Mouse (Mus musculus): ENCODE results near the gene Agpat2. TPM values are rescaled to one million over a fixed set of nuclear protein-coding genes. Genes with fewer than 3 reads are reported as not detected.

The Agpat2 gene
- polyA plus RNA-seq, 1 experiment, result 19.7 TPM

- Histone ChIP-seq H3K9me3 (replicated peaks; ENCODE audit: control insufficient read depth, insufficient read depth, low read length, poor library complexity, severe bottlenecking) (no peaks in the 10 kb centered on the region), H3K36me3 (ENCODE audit: control insufficient read depth, insufficient read depth, low read length, poor library complexity, severe bottlenecking) (no peaks in the 10 kb centered on the region), H3K27me3 (ENCODE audit: control insufficient read depth, insufficient read depth, low read length, poor library complexity, severe bottlenecking) (no peaks in the 10 kb centered on the region), H3K4me1 (ENCODE audit: control insufficient read depth, insufficient read depth, low read length) (peaks cover under 1% of the 10 kb centered on the region), H3K4me3 (ENCODE audit: low read depth, low read length) (no peak overlapping the region), H3K27ac (ENCODE audit: insufficient read depth, low read length) (no peak overlapping the region), H3K9ac (ENCODE audit: low read depth, poor library complexity, severe bottlenecking) (no peak overlapping the region)
- no peak for TF ChIP-seq EP300 (IDR thresholded peaks at IDR 0.05; ENCODE audit: insufficient read depth, low read depth, low read length)
- peak; percentile 39 for TF ChIP-seq CTCF (IDR thresholded peaks at IDR 0.05; ENCODE audit: low read depth, low read length)
Measured at GRCm38 (mm10) chr2:26561351-26562016, 42.7 kb downstream of the Agpat2 start.

DNA sequence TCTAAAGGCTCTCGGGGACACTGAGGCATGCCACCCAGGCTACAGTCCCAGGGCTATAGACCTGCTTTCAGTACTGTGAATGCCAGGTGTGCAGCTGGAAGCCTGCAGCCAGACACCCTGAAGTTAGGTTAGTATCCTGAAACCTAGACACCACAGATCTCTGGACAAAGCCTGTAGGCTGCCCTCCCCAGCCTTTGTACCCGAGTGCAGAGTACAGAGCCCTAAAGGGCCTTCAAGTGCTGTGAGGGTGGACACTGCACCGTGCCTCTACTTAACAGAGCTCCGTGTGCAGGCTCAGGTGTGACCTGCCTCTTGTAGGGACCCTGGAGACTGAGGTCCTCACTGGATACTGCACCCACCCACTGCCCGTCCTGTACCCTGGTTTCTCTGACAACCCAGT is 43.7 kb downstream of the Agpat2 start:
- TF ChIP-seq CTCF (IDR thresholded peaks at IDR 0.05; ENCODE audit: low read depth, low read length) (no peak), POLR2A (IDR thresholded peaks at IDR 0.05; ENCODE audit: insufficient read depth, low read length) (no peak), EP300 (IDR thresholded peaks at IDR 0.05; ENCODE audit: insufficient read depth, low read depth, low read length) (no peak)
- Histone ChIP-seq H3K27ac (ENCODE audit: insufficient read depth, low read length) (no peak overlapping the region), H3K9ac (ENCODE audit: low read depth, poor library complexity, severe bottlenecking) (no peak overlapping the region), H3K4me1 (ENCODE audit: control insufficient read depth, insufficient read depth, low read length) (peaks cover 3% of the 10 kb centered on the region), H3K27me3 (ENCODE audit: control insufficient read depth, insufficient read depth, low read length, poor library complexity, severe bottlenecking) (no peaks in the 10 kb centered on the region), H3K36me3 (ENCODE audit: control insufficient read depth, insufficient read depth, low read length, poor library complexity, severe bottlenecking) (no peaks in the 10 kb centered on the region), H3K9me3 (replicated peaks; ENCODE audit: control insufficient read depth, insufficient read depth, low read length, poor library complexity, severe bottlenecking) (no peaks in the 10 kb centered on the region), H3K4me3 (ENCODE audit: low read depth, low read length) (no peak overlapping the region)

- H3K27ac ChIP-seq (ENCODE audit: insufficient read depth, low read length), result peak overlapping the region; percentile 4
- no peak overlapping the region for H3K4me3 ChIP-seq (ENCODE audit: low read depth, low read length)
- H3K4me1 ChIP-seq (ENCODE audit: control insufficient read depth, insufficient read depth, low read length), result peaks cover 3% of the 10 kb centered on the region
- H3K9ac ChIP-seq (ENCODE audit: low read depth, poor library complexity, severe bottlenecking), result no peak overlapping the region
- no peaks in the 10 kb centered on the region for H3K9me3 ChIP-seq (replicated peaks; ENCODE audit: control insufficient read depth, insufficient read depth, low read length, poor library complexity, severe bottlenecking)
- H3K36me3 ChIP-seq (ENCODE audit: control insufficient read depth, insufficient read depth, low read length, poor library complexity, severe bottlenecking), result no peaks in the 10 kb centered on the region
- H3K27me3 ChIP-seq (ENCODE audit: control insufficient read depth, insufficient read depth, low read length, poor library complexity, severe bottlenecking), result no peaks in the 10 kb centered on the region
- no peak for TF ChIP-seq EP300 (IDR thresholded peaks at IDR 0.05; ENCODE audit: insufficient read depth, low read depth, low read length)
- TF ChIP-seq POLR2A (IDR thresholded peaks at IDR 0.05; ENCODE audit: insufficient read depth, low read length), result no peak
- no peak for TF ChIP-seq CTCF (IDR thresholded peaks at IDR 0.05; ENCODE audit: low read depth, low read length)
Measured at GRCm38 (mm10) chr2:26556535-26556993, 47.7 kb downstream of the Agpat2 start.

GRCm38 (mm10) chr2:26555076-26555475 is 49.1 kb downstream of the Agpat2 start:
- Histone ChIP-seq H3K9ac (ENCODE audit: low read depth, poor library complexity, severe bottlenecking) (no peak overlapping the region), H3K27ac (ENCODE audit: insufficient read depth, low read length) (no peak overlapping the region), H3K4me1 (ENCODE audit: control insufficient read depth, insufficient read depth, low read length) (peaks cover 3% of the 10 kb centered on the region), H3K4me3 (ENCODE audit: low read depth, low read length) (no peak overlapping the region), H3K36me3 (ENCODE audit: control insufficient read depth, insufficient read depth, low read length, poor library complexity, severe bottlenecking) (no peaks in the 10 kb centered on the region), H3K9me3 (replicated peaks; ENCODE audit: control insufficient read depth, insufficient read depth, low read length, poor library complexity, severe bottlenecking) (no peaks in the 10 kb centered on the region), H3K27me3 (ENCODE audit: control insufficient read depth, insufficient read depth, low read length, poor library complexity, severe bottlenecking) (no peaks in the 10 kb centered on the region)
- TF ChIP-seq POLR2A (IDR thresholded peaks at IDR 0.05; ENCODE audit: insufficient read depth, low read length) (no peak), EP300 (IDR thresholded peaks at IDR 0.05; ENCODE audit: insufficient read depth, low read depth, low read length) (no peak), CTCF (IDR thresholded peaks at IDR 0.05; ENCODE audit: low read depth, low read length) (no peak)

DNA sequence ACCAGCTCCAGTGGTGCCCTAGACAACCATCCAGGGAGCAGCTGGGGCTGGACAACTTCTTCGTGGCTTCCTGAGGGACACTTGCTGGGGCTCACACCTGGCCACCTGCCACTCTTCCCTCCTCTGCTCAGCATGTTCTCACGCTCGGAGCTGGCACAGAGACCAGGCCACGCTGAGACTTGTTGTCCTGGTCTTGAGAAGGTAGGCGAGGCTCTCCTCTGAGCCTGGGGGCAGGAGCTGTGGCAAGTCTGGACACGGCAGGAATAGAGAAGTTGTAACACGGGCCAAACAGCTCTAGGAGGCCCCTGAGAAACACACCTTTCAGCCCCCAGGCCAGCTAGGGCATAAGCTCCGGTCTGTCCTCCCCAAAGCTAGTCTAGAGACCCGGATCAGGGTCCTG is 50.3 kb downstream of the Agpat2 start:
- H3K27ac ChIP-seq (ENCODE audit: insufficient read depth, low read length), result no peak overlapping the region
- H3K9me3 ChIP-seq (replicated peaks; ENCODE audit: control insufficient read depth, insufficient read depth, low read length, poor library complexity, severe bottlenecking), result no peaks in the 10 kb centered on the region
- TF ChIP-seq CTCF (IDR thresholded peaks at IDR 0.05; ENCODE audit: low read depth, low read length), result no peak
- TF ChIP-seq EP300 (IDR thresholded peaks at IDR 0.05; ENCODE audit: insufficient read depth, low read depth, low read length), result no peak
- TF ChIP-seq POLR2A (IDR thresholded peaks at IDR 0.05; ENCODE audit: insufficient read depth, low read length), result no peak
- no peaks in the 10 kb centered on the region for H3K36me3 ChIP-seq (ENCODE audit: control insufficient read depth, insufficient read depth, low read length, poor library complexity, severe bottlenecking)
- no peaks in the 10 kb centered on the region for H3K27me3 ChIP-seq (ENCODE audit: control insufficient read depth, insufficient read depth, low read length, poor library complexity, severe bottlenecking)
- H3K4me3 ChIP-seq (ENCODE audit: low read depth, low read length), result no peak overlapping the region
- peaks cover 3% of the 10 kb centered on the region for H3K4me1 ChIP-seq (ENCODE audit: control insufficient read depth, insufficient read depth, low read length)
- H3K9ac ChIP-seq (ENCODE audit: low read depth, poor library complexity, severe bottlenecking), result no peak overlapping the region

DNA sequence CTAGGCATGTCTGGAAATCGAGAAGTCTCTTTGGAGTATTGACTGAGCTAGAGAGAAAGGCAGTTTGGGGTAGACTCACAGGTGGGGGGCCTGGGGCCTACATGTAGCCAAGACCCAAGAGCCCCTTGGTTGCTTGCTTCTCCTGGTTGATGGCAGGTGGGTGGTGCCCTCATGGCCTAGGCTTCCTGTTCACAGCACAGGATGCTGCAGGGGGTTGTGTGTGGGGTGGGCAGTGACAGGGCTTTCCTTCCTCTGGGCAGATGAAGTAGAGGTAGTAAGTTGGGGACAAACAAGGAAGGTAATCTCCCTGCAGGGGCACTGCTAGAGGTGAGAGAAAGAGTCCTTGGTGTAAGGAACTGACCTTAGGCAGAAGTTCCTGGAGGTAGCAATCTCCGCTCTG is 52.2 kb downstream of the Agpat2 start:
- H3K9me3 ChIP-seq (replicated peaks; ENCODE audit: control insufficient read depth, insufficient read depth, low read length, poor library complexity, severe bottlenecking), result no peaks in the 10 kb centered on the region
- H3K36me3 ChIP-seq (ENCODE audit: control insufficient read depth, insufficient read depth, low read length, poor library complexity, severe bottlenecking), result no peaks in the 10 kb centered on the region
- H3K4me1 ChIP-seq (ENCODE audit: control insufficient read depth, insufficient read depth, low read length), result peaks cover 3% of the 10 kb centered on the region
- no peak overlapping the region for H3K9ac ChIP-seq (ENCODE audit: low read depth, poor library complexity, severe bottlenecking)
- no peaks in the 10 kb centered on the region for H3K27me3 ChIP-seq (ENCODE audit: control insufficient read depth, insufficient read depth, low read length, poor library complexity, severe bottlenecking)
- 0 out of 2 replicates have a peak overlapping the region, but pooled peaks have one; percentile 12 for H3K27ac ChIP-seq (ENCODE audit: insufficient read depth, low read length)
- TF ChIP-seq POLR2A (IDR thresholded peaks at IDR 0.05; ENCODE audit: insufficient read depth, low read length), result no peak
- no peak for TF ChIP-seq CTCF (IDR thresholded peaks at IDR 0.05; ENCODE audit: low read depth, low read length)
- TF ChIP-seq EP300 (IDR thresholded peaks at IDR 0.05; ENCODE audit: insufficient read depth, low read depth, low read length), result no peak
- no peak overlapping the region for H3K4me3 ChIP-seq (ENCODE audit: low read depth, low read length)
